ENCODE assay signal across 30 mouse cellular contexts in genomic region chr8:126820502-126820901, GRCm38 (mm10).
DNase-seq lines count a peak whose midpoint lies in the region; ATAC-seq and TF ChIP-seq lines count a peak whose summit lies in the region.
"Had no signal": no experiment of that assay in that cellular context is flagged by ENCODE, and none has a peak within 500 bp of the region (broad histone marks: within the 10 kb centered on the region; RNA-seq: fewer than 3 reads in every experiment).

No protein-coding gene starts in this region.

- no peak for DNase-seq in kidney, postnatal 14 days
- no peak for DNase-seq in stomach, postnatal 0 days (ENCODE audit: low spot score)
- no peak for DNase-seq in left cerebral cortex, postnatal 36 days (ENCODE audit: low spot score in 2 of 2)
- no peak for DNase-seq in heart, adult 18-20 months
- DNase-seq: adrenal gland, postnatal 14 days; cerebellum, adult 11-12 months; cerebellum, postnatal 10 days; forebrain, postnatal 0 days; heart, postnatal 36 days; kidney, adult 2 months; layer of hippocampus, postnatal 36 days; liver, embryonic 13.5 days; lung, adult 2 months; lung, postnatal 10 days; midbrain, embryonic 14.5 days; thymus, postnatal 4 days had no signal

- H3K27me3 ChIP-seq in kidney, embryonic 15.5 days: no peaks in the 10 kb centered on the region
- no peaks in the 10 kb centered on the region for H3K27me3 ChIP-seq in stomach, embryonic 14.5 days (ENCODE audit: control insufficient read depth, insufficient read depth, low read length)
- no peaks in the 10 kb centered on the region for H3K27me3 ChIP-seq in stomach, postnatal 0 days (ENCODE audit: control insufficient read depth, insufficient read depth, low read length)
- H3K27me3 ChIP-seq: embryonic facial prominence, embryonic 15.5 days; forebrain, embryonic 12.5 days; heart, embryonic 15.5 days; hindbrain, embryonic 12.5 days; limb, embryonic 12.5 days; liver, embryonic 13.5 days; Patski had no signal

- intact Hi-C loops in left cerebral cortex, postnatal 36 days (cut with DNase I): no loop called here

- H3K9ac ChIP-seq in kidney, embryonic 15.5 days: no peak overlapping the region
- H3K9ac ChIP-seq in stomach, embryonic 14.5 days (replicated peaks; ENCODE audit: low read depth, low read length): no peak overlapping the region
- no peak overlapping the region for H3K9ac ChIP-seq in stomach, postnatal 0 days (ENCODE audit: low read length)
- H3K9ac ChIP-seq: embryonic facial prominence, embryonic 15.5 days; forebrain, embryonic 12.5 days; forebrain, postnatal 0 days; heart, embryonic 15.5 days; hindbrain, embryonic 12.5 days; limb, embryonic 12.5 days; liver, embryonic 13.5 days had no signal

- ATAC-seq in kidney, embryonic 15.5 days (replicated peaks; ENCODE audit: low FRiP score): no peak
- no peak for ATAC-seq in stomach, embryonic 14.5 days (ENCODE audit: insufficient number of reproducible peaks, insufficient read depth, low FRiP score, low read depth)
- no peak for ATAC-seq in stomach, postnatal 0 days (ENCODE audit: low FRiP score, low TSS enrichment)
- ATAC-seq in common myeloid progenitor, adult 5-6 weeks (replicated peaks; ENCODE audit: low read depth, poor library complexity, severe bottlenecking): peak; percentile 20; the same call in 1 of the 2 replicates
- ATAC-seq: forebrain, postnatal 0 days; hindbrain, postnatal 0 days; Patski had no signal

- 91% methylated on average over 2 of the region's 2 CpGs for WGBS in kidney, embryonic 15.5 days
- 94% methylated on average over 2 of the region's 2 CpGs for WGBS in stomach, embryonic 14.5 days
- WGBS in stomach, postnatal 0 days: 94% methylated on average over 2 of the region's 2 CpGs

- no peaks in the 10 kb centered on the region for H3K36me3 ChIP-seq in kidney, embryonic 15.5 days
- no peaks in the 10 kb centered on the region for H3K36me3 ChIP-seq in stomach, embryonic 14.5 days (ENCODE audit: control insufficient read depth, insufficient read depth, low read length)
- H3K36me3 ChIP-seq in stomach, postnatal 0 days (ENCODE audit: control insufficient read depth, insufficient read depth, low read length): no peaks in the 10 kb centered on the region
- H3K36me3 ChIP-seq: embryonic facial prominence, embryonic 10.5 days; embryonic facial prominence, embryonic 15.5 days; forebrain, embryonic 12.5 days; G1E; heart, embryonic 10.5 days; heart, embryonic 15.5 days; hindbrain, embryonic 12.5 days; limb, embryonic 12.5 days; liver, embryonic 13.5 days had no signal

- no peak overlapping the region for H3K4me2 ChIP-seq in kidney, embryonic 15.5 days
- H3K4me2 ChIP-seq in stomach, embryonic 14.5 days (replicated peaks; ENCODE audit: low read depth, low read length): no peak overlapping the region
- no peak overlapping the region for H3K4me2 ChIP-seq in stomach, postnatal 0 days (replicated peaks; ENCODE audit: low read depth)
- H3K4me2 ChIP-seq: embryonic facial prominence, embryonic 15.5 days; forebrain, embryonic 12.5 days; heart, embryonic 15.5 days; hindbrain, embryonic 12.5 days; limb, embryonic 12.5 days; liver, embryonic 13.5 days had no signal

- H3K27ac ChIP-seq in kidney, embryonic 15.5 days: peak overlapping the region; percentile 61
- peak overlapping the region; percentile 52; the same call in 1 of the 2 replicates for H3K27ac ChIP-seq in stomach, embryonic 14.5 days (ENCODE audit: low read length)
- no peak overlapping the region for H3K27ac ChIP-seq in stomach, postnatal 0 days (replicated peaks)
- H3K27ac ChIP-seq: embryonic facial prominence, embryonic 10.5 days; embryonic facial prominence, embryonic 15.5 days; forebrain, embryonic 12.5 days; heart, embryonic 10.5 days; heart, embryonic 15.5 days; hindbrain, embryonic 12.5 days; hindbrain, postnatal 0 days; liver, embryonic 13.5 days; macrophage had no signal

- TF ChIP-seq CTCF in stomach, postnatal 0 days (IDR thresholded peaks at IDR 0.05; ENCODE audit: low read depth): no peak

- no peak overlapping the region for H3K4me3 ChIP-seq in kidney, embryonic 15.5 days (replicated peaks)
- no peak overlapping the region for H3K4me3 ChIP-seq in stomach, embryonic 14.5 days (ENCODE audit: low read depth, low read length)
- no peak overlapping the region for H3K4me3 ChIP-seq in stomach, postnatal 0 days (ENCODE audit: low read depth, low read length)
- H3K4me3 ChIP-seq: embryonic facial prominence, embryonic 10.5 days; embryonic facial prominence, embryonic 15.5 days; forebrain, embryonic 12.5 days; heart, embryonic 10.5 days; heart, embryonic 15.5 days; hindbrain, embryonic 12.5 days; limb, embryonic 12.5 days; liver, embryonic 13.5 days had no signal

- no peak for TF ChIP-seq EP300 in stomach, postnatal 0 days (optimal IDR thresholded peaks at IDR 0.05)

- peaks cover 31% of the 10 kb centered on the region for H3K4me1 ChIP-seq in kidney, embryonic 15.5 days
- H3K4me1 ChIP-seq in stomach, embryonic 14.5 days (ENCODE audit: control insufficient read depth, insufficient read depth, low read length): peaks cover 18% of the 10 kb centered on the region
- no peaks in the 10 kb centered on the region; the same call in 1 of the 2 replicates for H3K4me1 ChIP-seq in stomach, postnatal 0 days (replicated peaks; ENCODE audit: control insufficient read depth, insufficient read depth)

- H3K9me3 ChIP-seq in kidney, embryonic 15.5 days (replicated peaks): no peaks in the 10 kb centered on the region
- no peaks in the 10 kb centered on the region for H3K9me3 ChIP-seq in stomach, embryonic 14.5 days (ENCODE audit: control insufficient read depth, low read depth, low read length)
- H3K9me3 ChIP-seq in stomach, postnatal 0 days (ENCODE audit: control insufficient read depth, low read length): no peaks in the 10 kb centered on the region
- H3K9me3 ChIP-seq: embryonic facial prominence, embryonic 10.5 days; embryonic facial prominence, embryonic 15.5 days; forebrain, embryonic 12.5 days; G1E; heart, embryonic 10.5 days; heart, embryonic 15.5 days; hindbrain, embryonic 12.5 days; limb, embryonic 12.5 days; liver, embryonic 13.5 days had no signal
